Mouse (Mus musculus): ENCODE data around the gene C130050O18Rik. TPM values are rescaled to one million over a fixed set of nuclear protein-coding genes. Genes with fewer than 3 reads are reported as not detected.
"Not testable (repeated sequence)": the region's sequence is repeated elsewhere in the genome, so short reads cannot be mapped to it uniquely, and the experiment has no call there.

Gene C130050O18Rik
- total RNA-seq, 2 experiments from 2014 or later: 0.30 to 0.34 TPM

- DNase-seq (ENCODE audit: low spot score in 2 of 2): no peak
- intact Hi-C loops (cut with DNase I): no loop called here
Measured at GRCm38 (mm10) chr5:139378271-139378556, 26.9 kb upstream of the C130050O18Rik start.

- DNase-seq (ENCODE audit: low spot score in 2 of 2): no peak
- intact Hi-C loops (cut with DNase I): no loop called here
Measured at GRCm38 (mm10) chr5:139378986-139379629, 26.0 kb upstream of the C130050O18Rik start.

DNA sequence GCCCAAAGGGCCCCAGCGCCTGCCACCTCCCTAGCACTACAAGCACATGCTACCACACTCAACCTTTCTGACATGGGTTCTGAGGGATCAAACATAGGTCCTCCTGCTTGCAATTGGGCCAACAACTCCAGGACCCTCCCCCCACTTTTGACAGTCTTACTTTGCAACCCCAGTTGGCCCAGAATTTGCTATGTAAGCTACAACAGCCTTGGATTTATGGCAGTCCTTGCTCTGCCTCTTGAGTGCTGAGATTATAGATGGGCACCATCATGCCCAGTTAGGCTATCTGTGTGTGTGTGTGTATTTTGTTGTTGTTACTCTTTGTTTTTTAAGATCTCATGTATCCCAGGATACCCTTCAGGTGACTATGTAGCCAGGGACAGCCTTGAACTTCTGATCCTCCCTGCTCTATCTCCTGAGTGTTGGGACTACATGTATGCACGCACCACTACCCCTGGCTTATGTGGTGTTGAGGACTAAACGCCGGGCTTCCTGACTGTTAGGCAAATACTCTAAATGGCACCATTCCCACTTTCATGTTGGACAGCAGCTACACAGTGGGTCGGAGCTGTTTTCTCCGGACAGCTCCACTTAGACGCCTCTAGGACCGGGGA, 25.2 kb upstream of the C130050O18Rik start:
- intact Hi-C loops (cut with DNase I): no loop called here
- no peak for DNase-seq (ENCODE audit: low spot score in 2 of 2)

GRCm38 (mm10) chr5:139380385-139381248, 24.5 kb upstream of the C130050O18Rik start:
- peak; percentile 84 to 90 for DNase-seq (ENCODE audit: low spot score in 2 of 2)

GRCm38 (mm10) chr5:139381586-139382513, 23.2 kb upstream of the C130050O18Rik start:
- DNase-seq (ENCODE audit: low spot score in 2 of 2): no peak
- intact Hi-C loops (cut with DNase I): no loop called here

More at GRCm38 (mm10) chr5:139380385-139381248, 24.5 kb upstream of the C130050O18Rik start:
- intact Hi-C loops (cut with DNase I): no loop called here

- DNase-seq (ENCODE audit: low spot score in 2 of 2): peak; percentile 66 to 88
- intact Hi-C loops (cut with DNase I): no loop called here
Measured at GRCm38 (mm10) chr5:139382760-139383159, 22.3 kb upstream of the C130050O18Rik start.

DNA sequence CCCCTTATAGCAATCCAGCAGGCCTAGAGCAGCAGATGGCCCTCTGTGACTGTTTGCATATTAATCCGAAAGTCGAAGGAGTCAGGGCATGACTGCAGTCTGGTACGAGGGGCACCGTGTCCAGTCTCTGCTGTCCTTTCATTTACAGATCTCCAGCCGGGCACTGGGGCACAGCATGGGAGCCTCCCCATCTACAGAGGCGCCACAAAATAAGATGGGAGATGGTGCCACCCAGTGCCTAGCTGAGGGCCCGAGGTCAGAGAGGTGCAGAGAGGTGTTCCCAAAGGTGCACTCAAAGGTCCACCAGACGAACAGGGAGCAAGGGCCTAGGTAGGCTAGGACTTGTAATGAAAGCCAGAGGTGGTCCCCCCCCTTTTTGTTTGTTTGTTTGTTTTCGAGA, 21.8 kb upstream of the C130050O18Rik start:
- intact Hi-C loops (cut with DNase I): no loop called here
- DNase-seq (ENCODE audit: low spot score in 2 of 2): no peak

DNA sequence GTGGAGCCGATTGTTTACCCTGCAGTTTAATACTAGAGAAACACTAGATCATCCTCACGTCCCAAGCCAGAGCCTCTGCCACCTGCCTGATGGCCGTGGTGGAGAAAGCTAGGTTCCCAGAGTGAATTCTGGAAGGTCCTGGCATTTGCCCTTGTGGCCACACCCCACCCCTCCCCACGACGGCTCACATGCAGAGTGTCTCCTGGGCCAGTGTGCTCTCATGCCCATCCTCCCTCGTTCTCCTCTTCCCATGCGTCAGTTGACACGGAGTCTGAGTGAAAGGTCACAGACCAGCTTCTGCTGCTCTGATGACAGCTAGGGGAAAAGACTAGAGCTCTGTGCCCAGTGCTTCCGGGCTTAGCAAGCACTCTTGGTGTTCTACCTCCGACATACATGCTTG, 20.5 kb upstream of the C130050O18Rik start:
- intact Hi-C loops (cut with DNase I): no loop called here
- DNase-seq (ENCODE audit: low spot score in 2 of 2): no peak

- no peak for DNase-seq (ENCODE audit: low spot score in 2 of 2)
- intact Hi-C loops (cut with DNase I): no loop called here
Measured at GRCm38 (mm10) chr5:139386047-139386446, 19.0 kb upstream of the C130050O18Rik start.

DNA sequence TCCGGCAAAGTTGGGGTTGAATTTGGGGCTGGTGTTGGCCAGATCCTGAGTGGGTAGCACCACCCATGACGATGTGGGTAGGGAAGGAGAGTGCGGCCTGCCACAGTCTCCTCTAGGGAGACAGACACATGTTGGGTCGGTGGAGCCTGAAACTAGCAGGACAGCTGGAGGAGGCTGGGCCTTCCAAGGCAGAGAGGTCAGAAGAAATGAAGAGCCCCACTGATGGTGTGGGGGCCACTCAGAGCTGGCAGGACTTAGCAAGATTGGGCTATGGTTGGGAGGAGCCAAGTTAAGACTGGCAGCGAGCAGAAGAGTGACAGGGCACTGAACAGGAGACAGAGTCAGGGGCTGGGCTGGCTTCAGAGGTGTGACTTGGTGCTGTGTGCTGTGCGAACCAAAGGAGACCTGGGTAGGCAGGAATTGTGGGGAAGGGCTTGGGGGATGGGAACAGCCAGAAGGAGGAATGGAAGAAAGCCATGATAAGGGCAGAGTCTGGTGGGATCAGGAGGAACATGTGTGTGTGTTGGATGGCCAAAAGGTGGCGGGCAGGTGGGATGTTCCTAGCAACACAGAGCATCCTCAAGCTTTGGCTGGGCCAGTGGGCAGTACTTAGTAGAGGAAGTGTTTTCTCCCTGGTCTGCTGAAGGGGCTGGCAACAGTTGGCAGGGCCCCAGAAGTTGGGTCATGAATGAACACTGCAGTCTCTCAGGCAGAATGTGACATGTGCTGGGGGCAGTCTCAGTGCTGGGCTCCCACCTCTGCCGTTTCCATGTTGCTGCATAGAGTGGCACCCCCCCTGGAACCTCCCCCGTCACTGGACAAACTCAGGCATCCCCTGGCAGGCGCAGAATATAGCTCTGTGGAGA, 17.5 kb upstream of the C130050O18Rik start:
- intact Hi-C loops (cut with DNase I): no loop called here
- DNase-seq (ENCODE audit: low spot score in 2 of 2): no peak

DNA sequence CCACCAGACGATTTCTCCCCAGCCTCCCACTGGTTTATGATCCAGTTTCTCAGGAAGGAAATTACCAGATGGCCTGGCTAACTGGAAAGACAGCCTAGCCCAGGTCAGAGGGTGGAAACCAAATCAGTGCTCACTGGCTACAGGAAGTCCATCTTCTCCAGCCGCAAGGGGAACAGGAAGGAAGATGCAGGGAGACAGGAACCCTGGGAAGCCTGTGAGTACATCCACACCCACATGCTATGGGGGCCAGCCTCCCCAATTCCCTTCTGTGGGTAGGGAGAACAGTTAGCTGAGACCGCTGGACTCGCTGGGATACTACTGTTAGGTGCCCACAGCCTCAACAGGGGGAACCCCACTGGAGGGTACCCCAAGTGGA, 16.9 kb upstream of the C130050O18Rik start:
- intact Hi-C loops (cut with DNase I): no loop called here
- no peak for DNase-seq (ENCODE audit: low spot score in 2 of 2)

- peak; percentile 45 to 55 for DNase-seq (ENCODE audit: low spot score in 2 of 2)
- intact Hi-C loops (cut with DNase I): no loop called here
Measured at GRCm38 (mm10) chr5:139388694-139389675, 16.1 kb upstream of the C130050O18Rik start.

- peak; percentile 47 to 66 for DNase-seq (ENCODE audit: low spot score in 2 of 2)
- intact Hi-C loops (cut with DNase I): no loop called here
Measured at GRCm38 (mm10) chr5:139389676-139390061, 15.4 kb upstream of the C130050O18Rik start.

DNA sequence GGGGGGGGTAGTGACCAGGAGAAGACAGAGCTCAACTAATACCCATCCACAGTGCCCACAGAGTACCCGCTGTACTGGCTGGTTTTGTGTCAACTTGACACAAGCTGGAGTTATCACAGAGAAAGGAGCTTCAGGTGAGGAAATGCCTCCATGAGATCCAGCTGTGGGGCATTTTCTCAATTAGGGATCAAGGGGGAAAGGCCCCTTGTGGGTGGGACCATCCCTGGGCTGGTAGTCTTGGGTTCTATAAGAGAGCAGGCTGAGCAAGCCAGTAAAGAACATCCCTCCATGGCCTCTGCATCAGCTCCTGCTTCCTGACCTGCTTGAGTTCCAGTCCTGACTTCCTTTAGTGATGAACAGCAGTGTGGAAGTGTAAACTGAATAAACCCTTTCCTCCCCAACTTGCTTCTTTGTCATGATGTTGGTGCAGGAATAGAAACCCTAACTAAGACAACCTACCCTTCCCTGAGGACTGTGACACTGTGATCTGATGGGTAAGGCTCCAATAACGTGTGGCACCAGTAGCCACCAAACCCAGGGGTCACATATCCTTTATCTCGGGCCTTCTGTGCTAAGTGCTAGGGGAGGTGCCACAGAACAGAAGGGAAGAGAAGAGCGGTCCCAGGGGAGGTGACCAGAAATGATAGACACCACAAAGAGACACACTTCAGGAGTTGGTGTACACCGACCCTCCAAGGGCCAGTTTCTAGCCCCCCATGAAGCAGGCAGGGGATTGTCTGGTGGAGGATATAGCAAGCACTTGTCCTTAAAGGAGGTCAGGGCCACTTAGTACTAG, 14.6 kb upstream of the C130050O18Rik start:
- intact Hi-C loops (cut with DNase I); DNase-seq (ENCODE audit: low spot score in 2 of 2): not testable (repeated sequence)

DNA sequence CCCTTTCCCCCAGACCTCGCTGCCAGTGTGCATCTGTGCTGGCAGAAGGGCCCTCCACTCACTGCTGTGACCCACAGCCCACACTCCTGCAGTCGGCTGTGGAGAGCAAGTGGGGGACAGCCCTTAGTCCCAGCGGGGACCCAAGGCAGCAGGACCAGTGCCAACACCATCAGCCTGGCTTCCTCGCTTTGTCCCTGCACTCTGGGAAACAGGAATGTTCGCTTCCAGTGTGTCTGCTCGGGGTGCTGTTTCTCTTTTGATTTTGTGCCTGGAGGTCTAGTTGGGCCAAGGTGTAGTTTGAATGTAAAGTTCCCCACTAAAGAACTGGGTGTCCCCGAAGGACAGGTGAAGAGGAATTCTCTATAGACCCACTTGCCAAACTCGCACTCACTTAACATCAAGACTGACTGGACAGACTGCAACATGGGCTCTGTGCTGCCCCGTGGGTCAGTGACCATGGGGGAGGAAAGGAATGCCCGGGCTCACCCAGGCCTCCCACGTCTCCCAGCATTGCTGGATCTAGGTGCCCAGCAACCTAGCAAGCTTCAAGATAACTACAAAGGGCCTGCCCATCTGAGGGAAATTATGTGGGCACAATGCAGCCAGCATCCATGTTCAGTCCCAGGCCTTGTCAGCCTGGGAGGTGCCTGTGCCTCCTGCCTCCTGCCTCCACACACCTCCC, 13.6 kb upstream of the C130050O18Rik start:
- DNase-seq (ENCODE audit: low spot score in 2 of 2): peak in 1 of 2 experiments; percentile 4
- intact Hi-C loops (cut with DNase I): no loop called here

Data from left cerebral cortex, postnatal 25 days (tissue).